Mouse (Mus musculus): ENCODE measurements around the gene Actr5.

Gene Actr5

DNA sequence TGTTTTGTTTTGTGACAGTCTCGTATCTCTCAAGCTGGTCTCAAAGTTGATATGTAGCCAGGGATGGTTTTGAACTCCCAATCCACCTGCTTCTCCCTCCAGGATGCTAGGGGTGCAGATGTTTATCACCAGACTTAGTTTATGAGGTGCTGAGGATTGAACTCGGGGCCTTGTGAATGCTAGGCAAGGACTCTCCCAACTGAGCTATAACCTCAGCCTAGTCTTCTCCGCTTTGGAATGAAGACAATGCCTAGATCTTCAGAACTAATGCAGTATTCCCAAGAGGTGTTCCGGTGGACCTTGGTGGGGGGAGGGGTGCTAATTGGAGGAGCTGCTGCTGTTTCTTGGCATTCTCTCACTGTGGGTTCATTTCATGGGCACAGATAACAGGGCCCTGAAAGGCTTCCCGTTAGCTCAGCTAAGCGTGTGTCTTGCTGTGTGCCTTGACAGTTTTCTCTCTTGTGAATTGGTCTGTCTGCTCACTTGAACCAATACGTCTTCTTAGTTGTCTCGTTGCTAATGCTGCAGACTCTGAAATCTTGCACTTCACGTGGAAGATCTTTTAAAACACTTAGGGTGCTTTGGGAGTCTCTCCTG is 59.7 kb downstream of the Actr5 start:
- no peak for ATAC-seq (ENCODE audit: insufficient number of reproducible peaks, low FRiP score, low TSS enrichment)

DNA sequence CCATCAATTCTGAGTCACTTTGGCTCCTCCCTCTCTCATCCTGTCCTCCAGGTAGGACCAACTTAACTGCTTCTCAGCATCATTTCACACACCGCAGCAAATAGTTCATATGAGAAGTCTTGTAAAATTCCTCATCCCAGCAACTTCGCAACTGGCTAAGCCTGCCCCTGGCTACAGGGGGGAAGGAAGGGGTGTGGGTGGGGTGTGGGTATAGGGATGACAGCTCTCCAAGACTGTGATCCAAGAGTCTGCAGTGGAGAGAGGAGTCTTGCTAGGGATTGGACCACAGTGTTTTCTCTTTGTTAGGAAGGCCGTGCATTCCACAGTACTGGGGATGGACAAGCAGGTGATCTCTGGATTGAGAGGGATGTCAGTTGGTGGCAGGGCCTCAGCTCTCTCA is 60.2 kb downstream of the Actr5 start:
- ATAC-seq (ENCODE audit: insufficient number of reproducible peaks, low FRiP score, low TSS enrichment) = no peak

DNA sequence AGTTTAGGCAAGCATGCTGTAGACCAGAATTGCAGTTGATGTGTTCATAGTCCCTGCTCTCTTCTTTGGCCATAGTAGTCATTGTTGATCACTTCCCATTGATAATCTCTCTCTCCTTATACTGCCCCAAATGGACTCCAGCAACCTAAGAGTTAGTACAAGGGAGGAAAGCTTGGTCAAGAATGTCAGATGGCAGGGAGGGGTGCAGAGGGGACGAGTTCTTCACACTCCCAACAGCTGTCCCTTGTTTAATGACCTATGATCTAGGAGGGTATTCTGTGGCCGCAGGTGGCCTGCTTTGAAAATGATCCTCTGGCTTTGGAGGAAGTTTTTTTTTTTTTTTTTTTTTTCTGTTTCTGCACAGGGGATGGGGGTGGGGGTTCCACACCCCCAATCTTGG is 61.7 kb downstream of the Actr5 start:
- no peak for ATAC-seq (ENCODE audit: insufficient number of reproducible peaks, low FRiP score, low TSS enrichment)

- ATAC-seq (ENCODE audit: insufficient number of reproducible peaks, low FRiP score, low TSS enrichment) = 0 out of 2 replicates have a peak, but pooled peaks have one; percentile 23
Observed at GRCm38 (mm10) chr2:158687804-158688241, 63.1 kb downstream of the Actr5 start.
